Mouse (Mus musculus): ENCODE results near the gene Ttc28. TPM values are rescaled to one million over a fixed set of nuclear protein-coding genes. Genes with fewer than 3 reads are reported as not detected.
A peak's percentile ranks its signal among the peaks of the same experiment; 100 is the strongest.

Gene Ttc28
- total RNA-seq, 2 experiments from 2014 or later = 3.9 to 4.2 TPM

GRCm38 (mm10) chr5:111216166-111216565, 336.6 kb downstream of the Ttc28 start:
- ATAC-seq (replicated peaks; ENCODE audit: low FRiP score, poor library complexity, severe bottlenecking) = no peak

DNA sequence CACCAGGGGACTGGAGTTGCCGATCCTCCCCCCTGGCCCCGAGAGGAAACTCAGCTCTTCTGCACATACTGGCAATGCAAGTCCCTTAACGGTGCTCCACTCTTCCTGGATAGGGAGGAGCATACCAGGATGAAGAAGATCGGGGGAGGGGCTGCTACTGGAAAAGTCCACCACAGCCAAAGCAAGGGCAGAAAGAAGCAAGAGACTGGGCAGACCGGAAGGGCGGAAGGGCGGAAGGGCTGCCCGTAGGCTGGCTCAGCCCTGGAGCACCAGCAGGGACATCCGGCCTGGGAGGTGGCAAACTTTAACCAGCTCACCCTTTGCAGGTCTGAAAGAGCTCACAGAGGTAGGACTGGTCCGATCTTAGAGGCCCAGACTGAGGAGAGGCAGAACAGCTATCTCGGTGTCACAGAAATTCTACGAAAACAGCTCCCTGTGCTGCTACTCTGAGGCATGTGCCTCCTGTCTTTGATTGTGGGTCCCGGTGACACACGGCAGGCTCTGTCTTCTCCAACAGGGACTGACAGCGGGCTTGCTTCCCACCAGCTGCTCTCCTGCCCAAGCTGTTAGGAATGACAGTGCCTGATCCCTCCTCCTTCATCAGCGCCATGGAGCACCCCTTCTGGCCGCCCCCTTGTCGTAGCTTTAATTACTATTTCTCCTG, 338.0 kb downstream of the Ttc28 start:
- no peak for ATAC-seq (replicated peaks; ENCODE audit: low FRiP score, poor library complexity, severe bottlenecking)

DNA sequence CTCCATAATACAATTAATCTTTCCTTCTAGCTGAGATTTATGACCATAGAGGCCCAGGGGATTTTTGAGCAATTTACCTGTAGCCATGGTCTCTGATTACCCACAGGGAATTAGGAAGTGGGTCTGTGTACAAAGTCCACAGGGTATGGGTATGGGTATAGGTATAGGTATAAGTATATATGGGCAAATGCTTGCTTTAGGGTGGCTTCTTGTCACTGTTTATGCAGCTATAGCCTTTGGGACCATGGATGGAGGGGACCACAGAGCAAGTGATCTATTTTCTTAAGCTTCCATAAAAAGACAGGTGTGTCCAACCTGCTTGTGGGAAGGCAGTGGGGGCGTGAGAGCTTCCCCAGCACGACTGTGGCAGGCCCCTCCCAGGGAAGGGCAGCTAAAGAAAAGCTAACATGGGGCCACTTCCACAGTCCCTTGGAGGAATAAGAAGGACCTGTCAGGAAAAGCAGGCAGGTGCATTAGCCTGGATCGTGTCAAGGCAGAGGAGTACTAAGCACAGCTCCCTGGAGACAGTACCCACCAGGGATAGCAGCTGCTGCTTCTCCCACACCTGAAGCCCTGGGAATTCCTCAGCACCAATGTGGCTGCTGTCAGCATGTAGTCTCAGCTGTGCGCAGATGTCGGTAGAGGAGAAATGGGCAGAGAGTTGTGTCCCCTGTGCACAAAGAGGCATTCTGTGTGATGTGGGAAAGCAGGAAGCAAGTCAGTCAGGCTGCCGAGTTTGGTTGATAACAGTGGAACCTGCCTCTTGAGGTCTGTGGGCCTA, 338.7 kb downstream of the Ttc28 start:
- no peak for ATAC-seq (replicated peaks; ENCODE audit: low FRiP score, poor library complexity, severe bottlenecking)

DNA sequence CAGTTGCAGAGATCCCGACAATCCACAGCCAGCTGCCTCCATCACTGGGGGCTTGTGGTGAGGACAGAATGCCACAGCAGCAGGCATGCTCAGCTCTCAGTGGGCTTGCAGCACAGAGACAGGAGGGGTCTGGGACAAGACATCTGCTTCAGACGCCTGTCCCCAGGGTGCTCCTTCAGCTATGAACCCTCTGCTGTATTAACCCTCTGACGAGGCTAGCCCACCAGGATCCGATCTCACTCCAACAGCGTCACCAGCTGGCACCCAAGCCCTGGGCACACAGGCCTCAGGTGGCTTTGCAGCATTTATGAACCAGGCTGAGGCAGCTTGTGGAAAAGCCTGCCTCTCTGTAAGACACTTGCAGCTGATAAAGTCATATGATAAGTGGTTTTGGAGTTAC, 339.4 kb downstream of the Ttc28 start:
- no peak for ATAC-seq (replicated peaks; ENCODE audit: low FRiP score, poor library complexity, severe bottlenecking)

- no peak for ATAC-seq (replicated peaks; ENCODE audit: low FRiP score, poor library complexity, severe bottlenecking)
Measured at GRCm38 (mm10) chr5:111220679-111221380, 341.2 kb downstream of the Ttc28 start.

DNA sequence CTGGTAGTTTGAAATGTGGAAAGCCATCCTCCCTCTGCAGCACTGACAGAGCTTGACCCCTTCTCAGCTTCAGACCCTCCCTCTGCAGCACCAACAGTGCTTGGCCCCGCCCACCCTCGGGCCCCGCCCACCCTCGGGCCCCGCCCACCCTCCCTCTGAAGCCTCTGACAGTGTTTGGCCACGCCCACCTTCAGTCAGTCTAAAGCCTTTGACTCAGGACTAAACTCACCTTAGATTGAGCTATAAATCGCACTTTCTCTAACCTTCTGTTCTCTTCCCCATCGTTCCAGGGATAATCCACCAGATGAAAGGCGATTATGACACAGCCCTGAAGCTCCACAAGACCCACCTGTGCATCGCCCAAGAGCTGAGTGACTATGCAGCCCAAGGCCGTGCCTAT, 343.2 kb downstream of the Ttc28 start:
- ATAC-seq (replicated peaks; ENCODE audit: low FRiP score, poor library complexity, severe bottlenecking) = no peak

DNA sequence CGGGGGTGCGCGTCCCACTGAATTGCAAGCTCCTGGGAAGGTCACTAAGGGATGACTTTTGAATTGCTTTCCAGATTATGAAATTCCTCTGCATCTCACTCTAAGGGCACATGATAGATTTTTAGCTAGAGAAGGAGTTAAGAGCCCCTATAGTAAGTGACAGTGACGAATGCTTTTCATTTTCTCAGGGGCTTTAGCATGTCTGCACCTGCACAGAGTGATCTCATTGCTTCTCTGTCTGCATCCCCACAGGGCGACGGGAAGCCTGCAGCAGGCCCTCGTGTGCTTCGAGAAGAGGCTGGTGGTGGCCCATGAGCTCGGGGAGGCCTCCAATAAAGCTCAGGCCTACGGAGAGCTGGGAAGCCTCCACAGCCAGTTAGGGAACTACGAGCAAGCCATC, 345.7 kb downstream of the Ttc28 start:
- no peak for ATAC-seq (replicated peaks; ENCODE audit: low FRiP score, poor library complexity, severe bottlenecking)

- ATAC-seq (replicated peaks; ENCODE audit: low FRiP score, poor library complexity, severe bottlenecking) = no peak
Measured at GRCm38 (mm10) chr5:111226486-111226885, 346.9 kb downstream of the Ttc28 start.

DNA sequence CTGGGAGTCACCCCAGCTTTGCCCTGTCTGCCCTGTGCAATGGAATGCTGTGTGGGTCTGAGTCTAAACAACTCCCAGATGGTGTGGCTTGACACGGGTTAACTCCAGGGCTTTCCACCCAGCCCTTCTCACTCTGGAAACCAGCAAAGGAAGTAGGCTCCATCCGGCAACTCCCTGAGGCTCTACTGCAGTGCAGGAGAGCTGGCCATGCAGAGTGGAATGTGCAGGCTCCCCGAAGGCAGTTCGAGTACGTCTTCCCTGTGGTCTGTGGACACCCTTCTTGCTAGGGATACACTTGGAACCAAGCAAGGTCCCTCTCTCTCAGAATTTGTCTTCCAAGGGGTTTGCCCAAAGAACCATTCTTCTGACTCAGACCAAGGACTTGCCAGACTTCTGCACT, 348.2 kb downstream of the Ttc28 start:
- ATAC-seq (replicated peaks; ENCODE audit: low FRiP score, poor library complexity, severe bottlenecking) = no peak

DNA sequence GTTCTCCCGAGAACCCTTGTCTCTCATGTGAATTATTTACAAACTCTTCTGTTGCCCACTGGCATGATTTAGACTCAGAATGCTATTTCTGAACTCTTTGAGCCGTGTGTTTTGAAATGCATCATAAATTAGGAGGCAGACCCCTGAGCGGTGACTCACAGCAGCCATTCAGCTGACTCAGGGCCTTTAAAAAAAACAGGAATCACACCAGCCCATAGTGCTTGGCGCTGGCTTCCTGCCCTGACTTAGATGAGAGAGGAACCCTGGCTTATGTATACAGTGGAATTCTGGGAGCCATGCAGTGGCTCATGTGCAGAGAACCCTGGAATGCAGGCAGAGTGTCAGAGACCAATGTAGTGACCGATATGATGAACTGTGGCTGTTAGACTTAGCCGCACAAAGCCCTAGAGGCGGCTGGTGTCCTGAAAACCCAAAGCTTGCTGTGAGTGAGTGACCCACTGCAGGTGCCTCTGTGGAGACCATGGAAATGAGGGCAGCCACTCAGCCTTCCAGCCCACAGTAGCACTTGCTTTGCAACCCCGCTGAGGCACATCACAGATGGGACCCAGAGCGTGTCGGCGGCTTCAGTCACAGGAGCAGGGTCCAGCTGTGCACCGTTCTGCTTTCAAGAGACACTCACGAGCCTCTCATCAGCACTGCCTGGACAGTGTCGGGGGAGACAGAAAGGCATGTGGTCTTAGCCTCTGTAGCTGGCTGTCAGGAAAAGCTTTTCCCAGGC, 348.9 kb downstream of the Ttc28 start:
- no peak for ATAC-seq (replicated peaks; ENCODE audit: low FRiP score, poor library complexity, severe bottlenecking)

DNA sequence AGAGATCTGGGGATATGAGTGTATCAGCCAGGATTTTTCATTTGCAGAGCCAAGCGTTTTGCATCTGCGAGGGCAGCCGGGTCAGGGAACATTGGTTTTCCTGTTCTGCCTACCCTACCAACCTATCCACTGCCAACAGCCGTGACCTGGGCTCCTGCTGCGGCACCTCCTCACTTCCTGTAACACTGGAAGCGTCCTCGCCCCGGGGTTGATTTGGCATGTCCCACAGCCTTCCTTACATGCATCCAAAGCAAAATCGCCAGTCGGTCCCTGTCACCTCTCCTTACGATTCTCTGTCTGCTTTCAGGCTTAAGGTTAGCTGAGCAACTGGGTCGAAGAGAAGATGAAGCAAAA, 349.4 kb downstream of the Ttc28 start:
- ATAC-seq (replicated peaks; ENCODE audit: low FRiP score, poor library complexity, severe bottlenecking) = no peak

DNA sequence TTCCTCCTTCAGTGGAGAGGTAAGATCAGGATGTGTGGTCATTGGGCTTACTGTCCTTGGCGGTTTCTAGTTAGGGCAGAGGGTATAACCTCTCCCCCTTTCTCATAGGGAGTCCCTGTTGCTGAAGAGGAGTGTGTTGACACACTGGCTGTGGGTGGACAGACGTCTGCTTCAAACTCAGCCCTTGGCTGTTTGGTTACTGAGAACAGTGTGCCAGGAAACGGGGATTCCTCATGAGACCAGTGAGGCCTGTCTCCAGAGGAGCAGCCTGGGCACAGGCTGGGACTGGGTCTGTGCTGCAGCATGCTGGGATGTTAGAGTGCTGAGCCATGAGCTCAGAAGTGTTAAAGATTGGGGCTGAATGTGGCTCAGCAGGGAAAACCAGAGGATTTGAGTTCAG, 350.1 kb downstream of the Ttc28 start:
- no peak for ATAC-seq (replicated peaks; ENCODE audit: low FRiP score, poor library complexity, severe bottlenecking)

GRCm38 (mm10) chr5:111231044-111231443, 351.4 kb downstream of the Ttc28 start:
- ATAC-seq (replicated peaks; ENCODE audit: low FRiP score, poor library complexity, severe bottlenecking) = no peak

DNA sequence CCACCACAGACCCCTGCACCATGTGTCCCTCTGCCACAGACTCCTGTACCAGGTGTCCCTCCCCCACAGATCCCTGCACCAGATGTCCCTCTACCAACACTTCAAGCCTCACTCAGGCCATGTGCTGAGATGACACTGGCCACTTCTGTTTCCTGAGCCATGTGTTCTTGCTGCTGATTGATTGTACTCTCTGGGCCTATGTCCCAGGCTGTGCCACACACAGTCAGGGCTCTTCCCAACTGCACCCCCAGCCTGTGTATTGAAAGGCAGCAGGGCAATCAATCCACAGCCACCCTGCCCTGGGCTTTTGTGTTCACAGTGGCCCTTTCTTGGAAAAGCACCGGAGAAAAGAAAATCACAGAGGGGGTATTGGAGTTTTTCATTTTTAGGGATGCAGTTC, 352.2 kb downstream of the Ttc28 start:
- ATAC-seq (replicated peaks; ENCODE audit: low FRiP score, poor library complexity, severe bottlenecking) = no peak

DNA sequence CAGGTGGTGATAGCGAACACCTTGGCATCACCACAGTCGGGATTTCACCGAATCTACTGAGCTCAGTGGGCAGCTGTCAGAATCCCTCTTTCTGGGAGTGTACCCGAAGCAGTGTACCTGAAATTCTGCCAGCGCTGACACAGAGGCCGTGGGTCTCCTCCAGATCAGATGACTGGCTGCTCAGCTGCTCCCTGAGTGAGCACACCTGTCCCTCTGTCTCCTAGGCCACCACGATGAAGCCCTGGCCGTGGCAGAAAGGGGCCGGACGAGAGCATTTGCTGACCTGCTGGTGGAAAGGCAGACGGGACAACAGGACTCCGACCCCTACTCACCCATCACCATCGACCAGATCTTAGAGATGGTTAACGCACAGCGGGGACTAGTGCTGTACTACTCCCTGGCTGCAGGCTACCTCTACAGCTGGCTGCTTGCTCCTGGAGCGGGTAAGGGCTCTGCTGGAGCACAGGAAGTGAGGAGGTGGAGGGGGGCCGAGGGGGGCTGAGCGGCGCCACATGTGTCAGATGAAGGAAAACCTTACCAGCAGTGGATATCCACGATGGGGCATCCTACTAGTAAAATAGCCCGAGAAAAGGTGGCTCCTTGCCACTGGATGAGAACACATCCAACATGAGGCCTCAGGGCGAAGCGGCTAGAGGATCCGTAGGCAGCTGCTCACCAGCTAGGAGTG, 353.6 kb downstream of the Ttc28 start:
- ATAC-seq (replicated peaks; ENCODE audit: low FRiP score, poor library complexity, severe bottlenecking) = no peak

DNA sequence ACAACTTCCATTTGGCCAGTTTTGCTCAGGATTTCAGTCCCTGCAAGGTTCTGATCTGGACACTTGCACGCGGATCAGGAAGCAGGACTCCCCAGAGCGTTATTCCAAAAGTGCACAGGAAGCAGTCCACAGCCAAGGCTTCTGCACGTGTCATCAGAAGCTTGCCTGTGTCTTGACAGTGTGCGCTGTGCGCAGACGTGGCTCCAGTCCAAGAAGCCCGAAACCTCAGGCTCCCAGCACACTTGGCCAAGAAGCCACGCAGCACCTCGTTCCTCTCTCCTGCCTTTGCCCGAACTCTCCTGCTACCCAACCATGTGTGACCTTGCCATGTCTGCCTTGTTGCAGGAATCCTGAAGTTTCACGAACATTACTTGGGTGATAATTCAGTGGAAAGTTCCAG, 355.5 kb downstream of the Ttc28 start:
- ATAC-seq (replicated peaks; ENCODE audit: low FRiP score, poor library complexity, severe bottlenecking) = no peak

GRCm38 (mm10) chr5:111237176-111237636, 357.6 kb downstream of the Ttc28 start:
- no peak for ATAC-seq (replicated peaks; ENCODE audit: low FRiP score, poor library complexity, severe bottlenecking)

- peak; percentile 82 for ATAC-seq (replicated peaks; ENCODE audit: low FRiP score, poor library complexity, severe bottlenecking)
Measured at GRCm38 (mm10) chr5:111239223-111239622, 359.6 kb downstream of the Ttc28 start.

GRCm38 (mm10) chr5:111243447-111244040, 363.9 kb downstream of the Ttc28 start:
- no peak for ATAC-seq (replicated peaks; ENCODE audit: low FRiP score, poor library complexity, severe bottlenecking)
